Mouse (Mus musculus): ENCODE measurements at regions not wholly inside any gene's neighbourhood (a gene's known extent, or its start where the extent isn't known, plus 50 kb on each side); places are given as distances from the start of the nearest gene placed in this dataset.

DNA sequence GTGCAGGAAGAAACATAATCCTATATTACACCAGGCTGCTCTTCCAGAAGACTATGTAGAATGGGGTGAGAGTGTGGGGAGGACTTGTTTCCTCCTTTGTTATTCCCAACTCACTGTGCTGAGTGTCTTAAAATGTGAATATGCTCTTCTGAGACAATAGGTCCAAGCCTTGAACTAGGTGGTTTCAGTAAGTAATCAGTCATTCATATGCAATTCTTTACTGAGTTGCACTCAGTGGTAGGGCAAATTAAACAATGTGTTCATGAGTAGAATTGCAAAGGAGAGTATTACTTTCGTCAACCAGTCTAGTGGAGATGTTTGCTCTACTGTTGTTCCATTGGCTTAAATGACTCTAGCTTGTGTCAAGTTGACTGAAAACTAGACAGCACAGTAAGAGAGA is 1015.1 kb downstream of the Olfm4 start:
- TF ChIP-seq CTCF (IDR thresholded peaks at IDR 0.05; ENCODE audit: extremely low read depth, insufficient read depth, low read length) (no peak), POLR2A (IDR thresholded peaks at IDR 0.05; ENCODE audit: extremely low read depth, insufficient read depth, low read length) (no peak)
- H3K4me3 ChIP-seq (ENCODE audit: insufficient read depth, low read length), result no peak overlapping the region
- H3K27ac ChIP-seq (ENCODE audit: insufficient read depth, low read length), result no peak overlapping the region
- no peaks in the 10 kb centered on the region for H3K4me1 ChIP-seq (ENCODE audit: control insufficient read depth, insufficient read depth, low read length)

GRCm38 (mm10) chr14:81013208-81013607 is 1029.3 kb downstream of the Olfm4 start:
- H3K4me1 ChIP-seq (ENCODE audit: control insufficient read depth, insufficient read depth, low read length), result no peaks in the 10 kb centered on the region
- TF ChIP-seq POLR2A (IDR thresholded peaks at IDR 0.05; ENCODE audit: extremely low read depth, insufficient read depth, low read length) (no peak), CTCF (IDR thresholded peaks at IDR 0.05; ENCODE audit: extremely low read depth, insufficient read depth, low read length) (no peak)
- no peak overlapping the region for H3K4me3 ChIP-seq (ENCODE audit: insufficient read depth, low read length)
- no peak overlapping the region for H3K27ac ChIP-seq (ENCODE audit: insufficient read depth, low read length)

- no peak for TF ChIP-seq POLR2A (IDR thresholded peaks at IDR 0.05; ENCODE audit: extremely low read depth, insufficient read depth, low read length)
- TF ChIP-seq CTCF (IDR thresholded peaks at IDR 0.05; ENCODE audit: extremely low read depth, insufficient read depth, low read length), result no peak
- Histone ChIP-seq H3K4me1 (ENCODE audit: control insufficient read depth, insufficient read depth, low read length) (no peaks in the 10 kb centered on the region), H3K4me3 (ENCODE audit: insufficient read depth, low read length) (no peak overlapping the region), H3K27ac (ENCODE audit: insufficient read depth, low read length) (no peak overlapping the region)
Observed at GRCm38 (mm10) chr14:81031475-81031874, 1047.6 kb downstream of the Olfm4 start.

DNA sequence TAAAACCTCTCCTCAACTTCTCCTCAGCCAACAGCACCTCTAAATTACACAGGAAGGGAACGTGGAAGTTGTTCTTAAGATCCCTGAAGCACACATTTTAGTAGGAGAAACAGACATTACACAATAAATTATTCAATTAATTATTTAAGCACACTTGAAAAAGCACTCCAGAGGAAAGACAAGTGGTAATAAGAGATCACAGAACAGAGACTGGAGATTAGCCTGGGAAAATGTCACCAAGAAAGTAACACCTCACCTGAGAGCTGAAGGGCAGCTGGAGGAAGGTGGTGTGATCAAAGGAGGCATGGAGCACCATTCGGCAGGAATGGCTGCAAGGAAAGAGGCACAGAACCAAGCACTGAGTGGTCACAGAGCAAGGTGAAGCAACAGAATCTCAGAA is 1053.8 kb downstream of the Olfm4 start:
- Histone ChIP-seq H3K4me3 (ENCODE audit: insufficient read depth, low read length) (no peak overlapping the region), H3K4me1 (ENCODE audit: control insufficient read depth, insufficient read depth, low read length) (no peaks in the 10 kb centered on the region), H3K27ac (ENCODE audit: insufficient read depth, low read length) (no peak overlapping the region)
- TF ChIP-seq POLR2A (IDR thresholded peaks at IDR 0.05; ENCODE audit: extremely low read depth, insufficient read depth, low read length) (no peak), CTCF (IDR thresholded peaks at IDR 0.05; ENCODE audit: extremely low read depth, insufficient read depth, low read length) (no peak)

DNA sequence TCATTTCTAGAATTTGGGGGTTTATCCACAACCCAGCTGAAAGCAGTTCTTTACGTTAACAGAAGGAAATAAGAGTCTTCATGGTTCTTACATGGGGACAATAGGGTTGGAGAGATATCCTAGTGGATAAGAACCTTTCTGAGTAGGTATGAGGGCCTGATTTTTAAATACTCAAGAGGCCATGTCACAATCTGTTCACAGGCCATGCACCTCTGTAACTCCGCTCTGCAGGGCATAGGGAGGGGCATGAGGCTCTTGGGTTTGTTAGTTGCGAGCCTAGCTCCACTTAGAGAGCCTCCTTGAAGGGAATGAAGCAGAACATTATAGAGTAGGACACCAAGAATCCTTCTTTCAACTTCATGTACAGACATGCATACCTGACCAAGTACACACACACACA is 1054.2 kb downstream of the Olfm4 start:
- TF ChIP-seq CTCF (IDR thresholded peaks at IDR 0.05; ENCODE audit: extremely low read depth, insufficient read depth, low read length), result no peak
- no peak for TF ChIP-seq POLR2A (IDR thresholded peaks at IDR 0.05; ENCODE audit: extremely low read depth, insufficient read depth, low read length)
- H3K4me3 ChIP-seq (ENCODE audit: insufficient read depth, low read length), result no peak overlapping the region
- H3K27ac ChIP-seq (ENCODE audit: insufficient read depth, low read length), result no peak overlapping the region

More for the DNA sequence above, 1054.2 kb downstream of the Olfm4 start:
- H3K4me1 ChIP-seq (ENCODE audit: control insufficient read depth, insufficient read depth, low read length), result no peaks in the 10 kb centered on the region
